Mouse (Mus musculus) MEL (cell line): Measurements from ENCODE around the gene Atp8a2.

Experiments
- CTCF ChIP-seq, 3 experiments: IDR thresholded peaks in 2 of 3; conservative IDR thresholded peaks in 1 of 3; 2 replicates each; pipeline ENCODE4 v1.5.1; 2011 to 2012; ENCODE audit warnings: low read length in 3 of 3, low read depth in 2 of 3, mild to moderate bottlenecking in 2 of 3, improper control_type of control experiment in 1 of 3, inconsistent platforms in 1 of 3, mixed read lengths in 1 of 3, moderate library complexity in 1 of 3; ENCODE audit not compliant: control insufficient read depth in 1 of 3, insufficient read depth in 1 of 3, poor library complexity in 1 of 3, severe bottlenecking in 1 of 3
- MAZ ChIP-seq: IDR thresholded peaks from 2 replicates; pipeline ENCODE4 v1.6.1; 2012; ENCODE audit warnings: low read depth, mild to moderate bottlenecking, inconsistent platforms, low read length, improper control_type of control experiment
- POLR2A ChIP-seq, 2 experiments: IDR thresholded peaks; 2 replicates each; pipeline ENCODE4 v1.6.1; 2011 to 2012; ENCODE audit warnings: low read length in 2 of 2, mild to moderate bottlenecking in 2 of 2, control low read depth in 1 of 2, improper control_type of control experiment in 1 of 2, low read depth in 1 of 2, moderate library complexity in 1 of 2; ENCODE audit not compliant: control insufficient read depth in 1 of 2, insufficient read depth in 1 of 2, poor library complexity in 1 of 2
- TCF12 ChIP-seq: IDR thresholded peaks from 2 replicates; pipeline ENCODE4 v1.6.1; 2014; ENCODE audit warnings: low read depth, mild to moderate bottlenecking, inconsistent platforms, low read length, improper control_type of control experiment, moderate library complexity
- USF1 ChIP-seq: IDR thresholded peaks from 2 replicates; pipeline ENCODE4 v1.6.1; 2014; ENCODE audit warnings: low read depth, mild to moderate bottlenecking, inconsistent platforms, low read length, improper control_type of control experiment, moderate library complexity
- ZKSCAN1 ChIP-seq: IDR thresholded peaks from 2 replicates; pipeline ENCODE4 v1.6.1; 2012; ENCODE audit warnings: low read depth, mild to moderate bottlenecking, inconsistent platforms, low read length, improper control_type of control experiment, moderate library complexity
- ZMIZ1 ChIP-seq: IDR thresholded peaks from 2 replicates; pipeline ENCODE4 v1.6.1; 2012; ENCODE audit warnings: low read depth, mild to moderate bottlenecking, inconsistent platforms, low read length, improper control_type of control experiment, moderate library complexity
- ZNF384 ChIP-seq: IDR thresholded peaks from 2 replicates; pipeline ENCODE4 v1.6.1; 2012; ENCODE audit warnings: low read depth, mild to moderate bottlenecking, inconsistent platforms, low read length, improper control_type of control experiment

DNA sequence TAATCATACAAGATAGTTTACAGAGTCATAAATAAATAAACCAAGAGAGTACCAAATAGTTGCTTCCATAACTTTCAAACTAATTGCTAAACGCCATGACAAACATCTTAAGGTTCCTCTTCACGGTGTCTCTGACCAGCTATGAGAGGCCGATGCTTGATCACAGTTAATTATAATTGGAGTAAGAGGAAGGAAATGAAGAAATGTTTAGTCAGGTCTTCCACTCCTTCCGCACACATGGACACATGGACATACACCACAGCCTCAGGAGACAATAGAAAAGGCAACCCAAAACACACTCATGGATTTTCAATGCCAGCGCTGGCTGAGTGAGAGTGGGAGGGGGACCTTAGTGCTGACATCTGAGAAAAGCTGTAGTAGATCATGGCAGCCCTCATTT is 232.4 kb downstream of the Atp8a2 start:
- TF ChIP-seq CTCF (IDR thresholded peaks at IDR 0.05 in 2 of 3, conservative IDR thresholded peaks at IDR 0.05 in 1 of 3; ENCODE audit: control insufficient read depth in 1 of 3, insufficient read depth in 1 of 3, low read depth in 2 of 3, low read length in 3 of 3, poor library complexity in 1 of 3, severe bottlenecking in 1 of 3) = no peak
- TF ChIP-seq USF1 = no peak
- TF ChIP-seq ZNF384 = no peak
- no peak for TF ChIP-seq MAZ
- no peak for TF ChIP-seq POLR2A (IDR thresholded peaks at IDR 0.05; ENCODE audit: control insufficient read depth in 1 of 2, insufficient read depth in 1 of 2, low read depth in 1 of 2, low read length in 2 of 2, poor library complexity in 1 of 2)
- TF ChIP-seq ZMIZ1 = no peak
- no peak for TF ChIP-seq TCF12
- TF ChIP-seq ZKSCAN1 = no peak
